Mouse (Mus musculus) stomach, embryonic 15.5 days (tissue): ENCODE measurements at regions not wholly inside any gene's neighbourhood (a gene's known extent, or its start where the extent isn't known, plus 50 kb on each side); places are given as distances from the start of the nearest gene placed in this dataset.
A peak's percentile ranks its signal among the peaks of the same experiment; 100 is the strongest.

Source experiments
- ATAC-seq: fragments of 200-750 bp; cut with Nextera tagmentation; 2 replicates; pipeline ENCODE4 v1.8.0; 2017; ENCODE audit warnings: low read depth, moderate number of reproducible peaks, moderate TSS enrichment; ENCODE audit not compliant: insufficient read depth, low FRiP score
- H3K27ac ChIP-seq: fragments of 300-500 bp; sonication (generic); 2 replicates; pipeline ENCODE4 v1.5.1; 2015; ENCODE audit warnings: mild to moderate bottlenecking, inconsistent platforms
- H3K27me3 ChIP-seq: fragments of 300-500 bp; sonication (generic); replicated peaks from 2 replicates; pipeline ENCODE4 v1.6.1; 2015; ENCODE audit warnings: inconsistent platforms
- H3K36me3 ChIP-seq: fragments of 300-500 bp; sonication (generic); 2 replicates; pipeline ENCODE4 v1.6.1; 2015; ENCODE audit warnings: inconsistent platforms
- H3K4me1 ChIP-seq: fragments of 300-500 bp; sonication (generic); 2 replicates; pipeline ENCODE4 v1.6.1; 2015; ENCODE audit warnings: inconsistent platforms
- H3K4me2 ChIP-seq: fragments of 300-500 bp; sonication (generic); 2 replicates; pipeline ENCODE4 v1.6.1; 2015; ENCODE audit warnings: mild to moderate bottlenecking, inconsistent platforms
- H3K4me3 ChIP-seq: fragments of 300-500 bp; sonication (generic); replicated peaks from 2 replicates; pipeline ENCODE4 v1.5.1; 2015; ENCODE audit warnings: inconsistent platforms
- H3K9ac ChIP-seq: fragments of 300-500 bp; sonication (generic); 2 replicates; pipeline ENCODE4 v1.6.1; 2015; ENCODE audit warnings: inconsistent platforms
- H3K9me3 ChIP-seq: fragments of 300-500 bp; sonication (generic); 2 replicates; pipeline ENCODE4 v1.6.1; 2016; ENCODE audit warnings: inconsistent platforms
- whole genome bisulfite sequencing: fragments of 180-500 bp; shearing (Covaris S2); methylation state at CpG from one replicate; pipeline ENCODE4 v1.1.7; 2015; 5-methylcytosine and 5-hydroxymethylcytosine counted together

DNA sequence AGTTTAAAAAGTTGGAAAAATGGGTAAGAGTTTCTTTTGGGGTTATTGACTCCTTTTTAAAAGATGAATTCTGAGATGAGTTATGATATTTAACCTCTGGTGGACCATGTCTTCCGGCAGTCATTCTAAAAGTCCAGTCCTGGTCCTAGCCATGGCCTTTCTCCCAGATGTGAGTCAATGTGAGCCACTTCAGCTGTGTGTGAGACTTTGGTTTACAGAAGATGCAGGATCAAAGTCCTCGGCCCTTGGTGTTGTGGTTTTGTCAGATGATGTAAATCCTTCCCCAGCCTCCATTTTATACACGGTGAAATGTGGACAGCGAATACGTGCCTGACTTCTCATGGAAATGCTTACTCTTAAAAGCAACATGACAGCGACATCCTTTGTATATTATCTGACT, 287.0 kb upstream of the Tmem132c start:
- H3K27ac ChIP-seq: no peak overlapping the region
- H3K9ac ChIP-seq: no peak overlapping the region
- 66% methylated on average over 6 of the region's 6 CpGs for WGBS
- H3K9me3 ChIP-seq: no peaks in the 10 kb centered on the region
- no peak for ATAC-seq
- H3K4me1 ChIP-seq: no peaks in the 10 kb centered on the region
- no peak overlapping the region for H3K4me2 ChIP-seq
- no peaks in the 10 kb centered on the region for H3K36me3 ChIP-seq
- H3K27me3 ChIP-seq: no peaks in the 10 kb centered on the region
- no peak overlapping the region for H3K4me3 ChIP-seq

GRCm38 (mm10) chr5:126964577-126964976, 277.0 kb upstream of the Tmem132c start:
- no peaks in the 10 kb centered on the region for H3K9me3 ChIP-seq
- 87% methylated on average over 4 of the region's 4 CpGs for WGBS
- H3K27ac ChIP-seq: no peak overlapping the region
- H3K4me3 ChIP-seq: no peak overlapping the region
- H3K36me3 ChIP-seq: no peaks in the 10 kb centered on the region
- H3K4me2 ChIP-seq: no peak overlapping the region
- H3K27me3 ChIP-seq: no peaks in the 10 kb centered on the region
- no peaks in the 10 kb centered on the region for H3K4me1 ChIP-seq
- H3K9ac ChIP-seq: no peak overlapping the region
- ATAC-seq: no peak

DNA sequence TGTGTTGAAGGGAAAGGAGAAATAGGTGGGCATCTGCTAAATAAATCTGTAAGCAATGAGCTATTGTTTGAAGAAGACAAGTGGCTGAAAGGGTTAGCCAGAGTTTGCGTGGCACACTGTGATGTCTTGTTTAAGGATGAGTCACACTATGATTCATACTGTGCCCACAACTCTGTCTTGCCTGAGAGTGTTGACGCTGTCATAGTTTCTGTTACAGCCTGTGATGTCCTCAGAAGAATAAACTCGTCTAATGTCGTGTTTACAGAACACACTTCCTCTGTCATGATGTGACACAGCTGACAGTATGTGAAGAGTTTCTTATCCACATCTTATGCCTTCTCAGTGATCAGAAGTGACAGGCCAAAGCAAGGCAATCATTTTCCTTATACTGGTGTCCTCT, 274.5 kb upstream of the Tmem132c start:
- Histone ChIP-seq H3K4me1 (no peaks in the 10 kb centered on the region), H3K4me2 (no peak overlapping the region), H3K9ac (no peak overlapping the region), H3K36me3 (no peaks in the 10 kb centered on the region), H3K27me3 (no peaks in the 10 kb centered on the region), H3K27ac (no peak overlapping the region), H3K9me3 (no peaks in the 10 kb centered on the region), H3K4me3 (no peak overlapping the region)
- 55% methylated on average over 4 of the region's 4 CpGs for WGBS
- no peak for ATAC-seq

GRCm38 (mm10) chr5:126969373-126969772, 272.2 kb upstream of the Tmem132c start:
- H3K36me3 ChIP-seq: no peaks in the 10 kb centered on the region
- H3K4me2 ChIP-seq: no peak overlapping the region
- H3K9ac ChIP-seq: no peak overlapping the region
- H3K27ac ChIP-seq: no peak overlapping the region
- H3K4me1 ChIP-seq: no peaks in the 10 kb centered on the region
- WGBS: 66% methylated on average over 8 of the region's 8 CpGs
- H3K9me3 ChIP-seq: no peaks in the 10 kb centered on the region
- no peak overlapping the region for H3K4me3 ChIP-seq
- ATAC-seq: no peak
- no peaks in the 10 kb centered on the region for H3K27me3 ChIP-seq

DNA sequence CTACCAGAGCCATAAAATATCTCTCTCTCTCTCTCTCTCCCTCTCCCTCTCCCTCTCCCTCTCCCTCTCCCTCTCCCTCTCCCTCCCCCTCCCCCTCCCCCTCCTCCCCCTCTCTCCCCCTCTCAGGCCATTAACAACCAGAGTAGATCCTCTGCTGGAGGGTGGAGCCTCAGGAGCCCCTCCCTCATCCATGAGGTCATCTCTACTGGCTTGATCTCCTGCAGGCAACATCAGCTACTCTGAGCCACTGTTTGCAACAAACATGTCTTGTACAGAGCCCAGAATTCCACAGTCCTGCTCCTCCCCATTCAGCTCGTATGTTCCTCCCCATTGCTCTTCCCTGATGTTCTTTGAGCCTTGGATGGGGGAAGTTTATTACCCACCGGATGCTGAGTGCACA, 270.3 kb upstream of the Tmem132c start:
- Histone ChIP-seq H3K9ac (no peak overlapping the region), H3K9me3 (no peaks in the 10 kb centered on the region), H3K4me2 (no peak overlapping the region), H3K4me1 (no peaks in the 10 kb centered on the region), H3K27me3 (no peaks in the 10 kb centered on the region), H3K4me3 (no peak overlapping the region), H3K36me3 (no peaks in the 10 kb centered on the region), H3K27ac (0 out of 2 replicates have a peak overlapping the region, but pooled peaks have one; percentile 11)
- WGBS: 32% methylated on average over 2 of the region's 2 CpGs
- ATAC-seq: no peak

GRCm38 (mm10) chr5:126971981-126972380, 269.6 kb upstream of the Tmem132c start:
- Histone ChIP-seq H3K9ac (no peak overlapping the region), H3K4me3 (no peak overlapping the region), H3K4me1 (no peaks in the 10 kb centered on the region), H3K27ac (no peak overlapping the region), H3K4me2 (no peak overlapping the region), H3K9me3 (no peaks in the 10 kb centered on the region), H3K27me3 (no peaks in the 10 kb centered on the region), H3K36me3 (no peaks in the 10 kb centered on the region)
- ATAC-seq: no peak
- WGBS: 29% methylated on average over 1 of the region's 1 CpGs

DNA sequence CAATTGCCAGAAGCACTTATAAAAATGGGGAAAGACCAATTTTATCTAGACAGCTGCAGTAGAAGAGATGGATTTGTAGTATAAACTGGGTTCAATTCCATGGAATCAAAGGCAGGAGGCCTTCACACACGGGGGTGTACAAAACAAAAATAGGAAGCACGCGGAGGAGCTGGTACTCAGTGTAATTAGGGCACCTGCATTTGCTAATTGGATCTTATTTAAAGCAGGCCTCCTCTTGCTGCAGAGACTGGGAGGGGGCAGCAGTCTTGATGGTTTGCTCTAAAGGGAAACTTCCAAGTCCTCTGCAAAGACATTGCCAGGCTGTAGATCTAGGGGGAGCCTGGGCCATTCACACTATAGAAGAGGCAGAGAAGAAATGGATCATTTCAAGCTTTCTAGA, 268.2 kb upstream of the Tmem132c start:
- Histone ChIP-seq H3K36me3 (no peaks in the 10 kb centered on the region), H3K27ac (no peak overlapping the region), H3K4me1 (no peaks in the 10 kb centered on the region), H3K4me3 (no peak overlapping the region), H3K9me3 (no peaks in the 10 kb centered on the region), H3K9ac (no peak overlapping the region), H3K27me3 (no peaks in the 10 kb centered on the region), H3K4me2 (no peak overlapping the region)
- no peak for ATAC-seq
- 56% methylated on average over 3 of the region's 3 CpGs for WGBS

DNA sequence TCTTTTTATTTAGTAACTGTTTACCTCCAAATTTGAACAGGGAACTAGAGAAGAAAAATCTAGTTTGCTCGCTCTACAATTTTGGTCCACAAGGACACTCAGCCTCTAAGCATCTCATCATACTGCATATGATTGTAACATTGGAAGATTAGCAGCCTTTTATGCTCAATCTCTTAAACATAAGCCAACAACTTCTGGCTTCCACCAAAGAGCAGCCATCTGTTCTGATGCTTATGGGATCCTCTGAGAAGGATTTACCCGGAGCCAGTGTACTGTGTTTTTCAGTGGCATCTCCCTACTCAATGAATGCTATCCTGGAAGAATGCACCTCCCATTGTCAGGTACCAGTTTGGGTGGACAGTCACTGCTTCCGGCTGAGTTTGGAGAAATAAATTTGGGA, 267.0 kb upstream of the Tmem132c start:
- H3K4me2 ChIP-seq: no peak overlapping the region
- no peaks in the 10 kb centered on the region for H3K4me1 ChIP-seq
- ATAC-seq: no peak
- no peak overlapping the region for H3K4me3 ChIP-seq
- no peaks in the 10 kb centered on the region for H3K36me3 ChIP-seq
- H3K27me3 ChIP-seq: no peaks in the 10 kb centered on the region
- WGBS: 78% methylated on average over 3 of the region's 3 CpGs
- no peak overlapping the region for H3K9ac ChIP-seq
- H3K27ac ChIP-seq: no peak overlapping the region
- no peaks in the 10 kb centered on the region for H3K9me3 ChIP-seq

DNA sequence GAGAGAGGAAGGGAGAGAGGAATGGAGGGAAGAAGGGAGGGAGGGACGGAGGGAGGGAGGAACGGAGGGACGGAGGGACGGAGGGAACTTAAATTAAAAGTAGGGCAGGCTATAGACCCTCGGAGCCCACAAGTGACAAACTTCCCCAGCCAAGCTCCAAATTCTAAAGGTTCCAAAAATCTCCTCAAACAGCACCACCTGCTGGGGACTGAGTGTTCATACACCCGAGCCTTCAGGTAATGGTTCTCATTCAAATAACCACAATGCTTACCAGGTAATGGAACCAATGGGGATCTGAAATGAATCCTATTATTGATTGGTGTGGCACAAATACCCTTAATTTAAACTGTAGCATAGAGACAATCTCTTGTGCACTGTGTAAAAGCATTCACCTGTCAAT, 246.0 kb upstream of the Tmem132c start:
- H3K27ac ChIP-seq: no peak overlapping the region
- no peaks in the 10 kb centered on the region for H3K9me3 ChIP-seq
- ATAC-seq: no peak
- no peaks in the 10 kb centered on the region for H3K27me3 ChIP-seq
- H3K36me3 ChIP-seq: no peaks in the 10 kb centered on the region
- no peak overlapping the region for H3K9ac ChIP-seq
- H3K4me3 ChIP-seq: no peak overlapping the region
- no peaks in the 10 kb centered on the region for H3K4me1 ChIP-seq
- no peak overlapping the region for H3K4me2 ChIP-seq
- 60% methylated on average over 6 of the region's 6 CpGs for WGBS

DNA sequence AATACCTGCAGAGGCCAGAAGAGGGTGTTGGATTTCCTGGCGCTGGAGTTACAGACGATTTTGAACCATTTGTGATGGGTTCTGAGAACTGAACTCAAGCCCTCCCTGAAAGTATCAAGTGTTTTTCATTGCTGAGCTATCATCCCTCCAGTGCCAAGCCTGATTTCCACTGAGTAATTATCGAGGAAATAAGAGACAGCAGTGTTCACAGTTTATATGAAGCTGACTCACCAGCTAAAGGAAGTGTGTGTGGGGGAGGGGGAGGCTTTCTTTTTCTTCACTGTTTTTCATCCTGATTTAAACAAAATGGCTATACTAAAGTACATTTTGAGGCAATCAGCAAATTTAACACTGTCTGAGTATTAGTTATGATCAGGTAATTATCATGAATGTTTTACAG, 227.4 kb upstream of the Tmem132c start:
- Histone ChIP-seq H3K27ac (no peak overlapping the region), H3K4me1 (no peaks in the 10 kb centered on the region), H3K4me3 (no peak overlapping the region), H3K9ac (no peak overlapping the region), H3K27me3 (no peaks in the 10 kb centered on the region), H3K4me2 (no peak overlapping the region), H3K36me3 (no peaks in the 10 kb centered on the region), H3K9me3 (no peaks in the 10 kb centered on the region)
- ATAC-seq: no peak
- WGBS: 60% methylated on average over 3 of the region's 3 CpGs

DNA sequence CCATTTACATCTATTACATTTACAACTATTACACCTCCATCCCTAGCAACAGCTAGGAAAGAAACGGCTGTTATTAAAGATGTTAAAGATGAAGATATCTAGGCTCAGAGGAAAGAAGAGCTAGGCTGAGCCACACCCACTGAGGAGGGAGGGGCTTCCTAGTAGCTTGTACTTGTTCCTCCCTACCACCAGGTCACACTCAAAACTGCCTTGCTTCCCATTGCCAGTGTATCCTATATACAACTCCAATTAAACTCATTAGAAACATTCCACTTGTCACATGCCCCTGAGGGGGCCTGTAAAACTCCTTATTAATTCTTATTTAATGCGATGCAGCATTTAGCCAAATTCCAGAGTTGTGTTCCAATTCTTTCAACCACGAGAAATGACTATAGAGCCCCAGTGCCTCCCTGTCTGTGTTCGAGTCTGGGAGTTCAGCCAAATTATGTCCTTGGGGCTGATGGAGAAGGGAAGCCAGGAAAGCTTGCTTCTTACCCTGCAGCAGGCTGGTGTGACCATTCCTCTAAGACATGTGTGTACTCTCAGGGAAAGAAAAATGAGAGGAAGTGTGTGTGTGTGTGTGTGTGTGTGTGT, 225.0 kb upstream of the Tmem132c start:
- H3K4me1 ChIP-seq: no peaks in the 10 kb centered on the region
- H3K9ac ChIP-seq: no peak overlapping the region
- H3K4me2 ChIP-seq: no peak overlapping the region
- H3K9me3 ChIP-seq: no peaks in the 10 kb centered on the region
- no peak overlapping the region for H3K4me3 ChIP-seq
- WGBS: 43% methylated on average over 4 of the region's 4 CpGs
- no peaks in the 10 kb centered on the region for H3K36me3 ChIP-seq
- peak; percentile 27; the same call in 1 of the 2 replicates for ATAC-seq
- no peaks in the 10 kb centered on the region for H3K27me3 ChIP-seq
- no peak overlapping the region for H3K27ac ChIP-seq

DNA sequence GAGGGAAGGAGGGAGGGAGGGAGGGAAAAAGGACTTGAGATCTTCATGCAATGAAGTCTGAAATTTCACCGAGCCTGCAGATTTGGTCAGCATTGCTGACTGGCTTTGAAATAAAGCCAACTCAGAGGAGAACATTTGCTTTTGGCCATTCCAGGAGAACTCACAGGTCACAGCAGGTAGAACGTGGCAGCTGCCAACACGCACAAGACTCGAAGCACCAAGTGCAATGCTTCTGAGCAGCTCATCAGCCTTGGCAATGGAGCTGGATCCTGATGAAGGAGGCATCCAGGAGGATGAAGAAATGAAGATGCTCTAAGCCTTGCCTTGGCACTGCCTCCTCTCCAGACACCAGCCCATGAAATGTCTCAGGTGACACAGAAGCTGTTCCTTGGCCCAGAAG, 223.6 kb upstream of the Tmem132c start:
- Histone ChIP-seq H3K9me3 (no peaks in the 10 kb centered on the region), H3K4me2 (no peak overlapping the region), H3K27ac (no peak overlapping the region), H3K4me1 (no peaks in the 10 kb centered on the region), H3K9ac (no peak overlapping the region), H3K36me3 (no peaks in the 10 kb centered on the region), H3K27me3 (no peaks in the 10 kb centered on the region), H3K4me3 (no peak overlapping the region)
- no peak for ATAC-seq
- WGBS: 72% methylated on average over 4 of the region's 4 CpGs

- Histone ChIP-seq H3K9me3 (no peaks in the 10 kb centered on the region), H3K9ac (no peak overlapping the region), H3K36me3 (no peaks in the 10 kb centered on the region), H3K27ac (no peak overlapping the region), H3K27me3 (no peaks in the 10 kb centered on the region), H3K4me3 (no peak overlapping the region), H3K4me2 (no peak overlapping the region), H3K4me1 (no peaks in the 10 kb centered on the region)
- 30% methylated on average over 5 of the region's 5 CpGs for WGBS
- no peak for ATAC-seq
Observed at GRCm38 (mm10) chr5:127036472-127036871, 205.1 kb upstream of the Tmem132c start.
